Mouse (Mus musculus): ENCODE measurements around the gene Coro1b.

DNA sequence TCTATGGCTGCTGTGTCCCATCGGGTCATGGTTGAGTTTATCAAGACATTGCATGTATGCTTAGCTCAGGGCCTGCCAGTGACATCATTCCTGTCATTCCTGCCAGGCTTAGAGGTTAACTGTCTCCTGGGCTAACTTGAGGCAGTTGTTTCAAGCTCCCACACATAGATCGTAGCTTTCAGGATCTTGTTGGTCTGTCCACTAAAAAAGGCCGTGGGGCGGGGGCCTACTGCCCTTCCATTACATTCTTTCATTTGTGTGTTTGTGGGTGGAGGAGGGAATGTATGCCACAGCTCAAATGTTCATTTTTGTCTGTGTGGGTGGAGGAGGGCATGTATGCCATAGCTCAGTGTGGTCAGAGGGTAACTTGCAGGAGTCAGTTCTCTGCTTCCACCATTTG, 18.3 kb upstream of the Coro1b start:
- TF ChIP-seq POLR2A (IDR thresholded peaks at IDR 0.05; ENCODE audit: insufficient read length, low read depth): no peak
- TF ChIP-seq TCF12 (IDR thresholded peaks at IDR 0.05; ENCODE audit: insufficient read depth, poor library complexity, severe bottlenecking): no peak
- TF ChIP-seq MAX (IDR thresholded peaks at IDR 0.05; ENCODE audit: low read depth): no peak

All from myocyte (in vitro differentiated cells).